Mouse (Mus musculus) Patski (cell line): ENCODE measurements at regions not wholly inside any gene's neighbourhood (a gene's known extent, or its start where the extent isn't known, plus 50 kb on each side); places are given as distances from the start of the nearest gene placed in this dataset.

Experiments used
- ATAC-seq: fragments of 100-300 bp; one replicate; pipeline ENCODE4 v1.8.0; 2021
- CTCF ChIA-PET: fragments of 350-600 bp; sonication (Branson Sonifier 250); formaldehyde crosslinking; loops from one replicate; lab custom pipeline; 2022; ENCODE audit warnings: inconsistent platforms; lab: Charles Lee
- POLR2A ChIA-PET: fragments of 350-600 bp; sonication (Branson Sonifier 250); formaldehyde crosslinking; loops from one replicate; lab custom pipeline; 2022; ENCODE audit warnings: antibody characterized with exemption, inconsistent platforms; lab: Charles Lee
- DNase-seq: peaks from one replicate; pipeline ENCODE4 v3.0.0-alpha.2; 2011; ENCODE audit warnings: low read depth, low spot score
- H3K27me3 ChIP-seq: fragments of 371-371 bp; one replicate; pipeline ENCODE4 v1.5.1; 2021
- CTCF ChIP-seq: fragments of 100-300 bp; IDR thresholded peaks from one replicate; pipeline ENCODE4 v1.5.1; 2021
- in situ Hi-C: fragments of 300-500 bp; cut with MboI; formaldehyde crosslinking; loops from 3 replicates; pipeline ENCODE4 v1.11.1; 2018; ENCODE audit warnings: low pct_unique_long_range_greater_than_20kb, mixed read lengths

GRCm38 (mm10) chr13:111984081-111984574 is 175.3 kb upstream of the Map3k1 start:
- no peaks in the 10 kb centered on the region for H3K27me3 ChIP-seq
- CTCF ChIA-PET = no interaction called here
- TF ChIP-seq CTCF = no peak
- ATAC-seq (no peak), DNase-seq (no peak)
- in situ Hi-C loops = no loop called here
- POLR2A ChIA-PET = no interaction called here

DNA sequence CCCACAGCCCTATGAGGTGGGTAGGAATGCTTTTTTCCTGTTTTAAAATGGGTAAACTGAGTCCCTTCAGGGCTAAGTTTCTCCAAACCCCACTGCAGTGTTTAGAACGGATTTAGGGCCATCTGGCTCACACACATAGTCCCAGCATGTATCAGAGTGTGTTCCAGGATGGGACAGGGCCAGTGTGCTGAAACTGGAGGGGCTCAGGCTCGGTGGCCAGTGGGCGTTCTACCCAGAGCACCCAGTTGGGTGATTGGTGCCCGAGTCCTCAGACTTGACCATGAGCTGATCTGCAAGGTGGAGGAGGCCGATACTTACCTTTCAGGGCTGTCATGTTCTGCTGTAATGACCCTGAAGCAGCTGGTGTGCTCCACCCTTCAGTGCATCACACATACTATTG is 176.6 kb upstream of the Map3k1 start:
- no peaks in the 10 kb centered on the region for H3K27me3 ChIP-seq
- ChIA-PET CTCF (no interaction called here), POLR2A (no interaction called here)
- ATAC-seq (no peak), DNase-seq (no peak)
- in situ Hi-C loops = no loop called here
- TF ChIP-seq CTCF = no peak

DNA sequence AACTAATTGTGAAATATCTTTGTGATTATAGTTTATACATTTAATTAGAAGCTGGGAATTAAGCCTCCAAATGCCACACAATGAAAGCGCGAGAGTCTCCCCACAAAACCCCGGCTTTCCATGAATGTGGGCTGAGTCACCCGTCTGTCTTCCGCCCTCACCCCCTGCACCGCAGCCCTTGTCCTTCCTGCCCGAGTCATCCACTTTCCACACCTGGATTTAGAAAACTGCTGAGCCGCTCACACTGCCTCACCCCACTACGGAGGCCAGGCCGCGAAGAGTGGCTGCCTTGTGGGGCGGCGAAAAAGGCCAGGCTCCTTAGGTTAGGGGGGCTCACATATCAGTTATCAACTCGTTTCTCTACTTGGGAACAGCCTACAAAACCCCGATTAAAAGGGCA is 177.9 kb upstream of the Map3k1 start:
- TF ChIP-seq CTCF = no peak
- ATAC-seq (no peak), DNase-seq (no peak)
- in situ Hi-C loops = no loop called here
- POLR2A ChIA-PET = no interaction called here
- CTCF ChIA-PET = interaction anchor here (0.6 kb wide), 1 partner anchor 183 kb away, joined by 3 read pairs; no protein-coding TSS in a partner anchor
- H3K27me3 ChIP-seq = no peaks in the 10 kb centered on the region

- ChIA-PET POLR2A (no interaction called here), CTCF (no interaction called here)
- DNase-seq = no peak
- TF ChIP-seq CTCF = no peak
- in situ Hi-C loops = no loop called here
- H3K27me3 ChIP-seq = no peaks in the 10 kb centered on the region
- ATAC-seq = no peak
These were observed 178.6 kb upstream of the Map3k1 start for GRCm38 (mm10) chr13:111987420-111987819.

DNA sequence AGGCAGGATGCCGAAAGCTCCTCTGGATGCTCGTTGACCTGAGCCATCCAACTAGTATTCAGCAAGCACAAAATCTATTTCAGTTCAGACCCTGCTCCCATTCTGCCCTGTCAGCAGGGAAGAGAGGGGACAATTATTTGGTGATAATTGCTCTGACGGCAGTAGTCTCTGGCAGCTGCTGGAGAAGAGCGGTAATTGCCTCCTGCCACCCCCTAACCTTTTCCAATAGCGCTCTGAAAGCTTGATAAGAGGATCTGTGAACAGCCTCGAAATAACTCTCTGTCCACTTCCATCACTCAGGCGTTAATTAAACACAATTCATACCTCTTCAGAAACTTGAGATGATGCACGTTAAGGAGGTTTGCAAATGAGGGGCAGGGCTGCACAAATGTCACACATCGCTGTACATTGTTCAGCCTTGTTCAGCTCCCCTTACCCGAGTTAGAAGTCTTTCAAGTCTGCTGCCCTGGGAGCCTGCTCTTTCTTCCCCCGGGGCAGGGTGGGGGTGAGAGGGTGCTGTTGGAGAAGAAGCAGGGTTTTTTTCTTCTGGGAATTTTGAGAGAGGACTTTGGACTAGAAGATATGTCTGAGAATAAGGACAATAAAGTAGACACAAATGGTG is 182.2 kb upstream of the Map3k1 start:
- no peak for ATAC-seq
- no peak for DNase-seq
- TF ChIP-seq CTCF = no peak
- in situ Hi-C loops = no loop called here
- ChIA-PET POLR2A (interaction anchor here (0.6 kb wide), 1 partner anchor 22 kb away, joined by 13 read pairs; no protein-coding TSS in a partner anchor), CTCF (no interaction called here)
- no peaks in the 10 kb centered on the region for H3K27me3 ChIP-seq

DNA sequence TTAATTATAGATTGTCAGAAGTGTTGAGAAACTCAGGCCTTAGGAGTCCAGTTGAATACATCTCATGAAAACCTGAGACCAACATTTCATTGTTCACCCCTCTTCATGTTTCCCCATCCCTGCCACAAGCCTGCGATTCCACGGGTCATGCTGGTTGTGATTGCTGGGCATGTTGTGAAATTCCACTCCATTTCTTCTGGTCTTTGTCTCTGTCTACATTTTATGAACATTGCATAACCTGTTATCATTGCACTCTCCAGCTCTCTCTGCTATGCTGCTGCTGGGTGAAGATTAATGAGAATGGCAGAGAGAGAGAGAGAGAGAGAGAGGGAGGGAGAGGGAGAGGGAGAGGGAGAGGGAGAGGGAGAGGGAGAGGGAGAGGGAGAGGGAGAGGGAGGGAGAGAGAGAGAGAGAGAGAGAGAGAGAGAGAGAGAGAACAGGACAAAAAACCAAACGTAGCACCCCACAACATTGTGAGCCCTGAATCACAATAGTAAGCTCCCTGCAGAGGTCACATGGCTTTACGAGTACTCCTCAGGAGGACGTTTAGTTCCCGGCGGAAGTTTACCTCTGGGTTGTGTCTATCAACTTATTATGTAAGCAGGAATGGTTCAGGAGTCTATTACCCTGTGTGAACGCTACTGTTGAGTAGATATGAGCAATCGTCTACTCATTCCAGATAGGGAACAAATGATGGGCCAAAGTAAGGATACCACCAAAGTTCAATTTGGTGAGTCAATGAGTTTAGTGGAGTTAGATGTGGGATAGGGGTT is 183.5 kb upstream of the Map3k1 start:
- CTCF ChIA-PET = interaction anchor here (1.0 kb wide), 1 partner anchor 9 kb away, joined by 4 read pairs; no protein-coding TSS in a partner anchor
- ATAC-seq = no peak
- in situ Hi-C loops = no loop called here
- H3K27me3 ChIP-seq = no peaks in the 10 kb centered on the region
- POLR2A ChIA-PET = no interaction called here
- no peak for DNase-seq
- TF ChIP-seq CTCF = no peak

DNA sequence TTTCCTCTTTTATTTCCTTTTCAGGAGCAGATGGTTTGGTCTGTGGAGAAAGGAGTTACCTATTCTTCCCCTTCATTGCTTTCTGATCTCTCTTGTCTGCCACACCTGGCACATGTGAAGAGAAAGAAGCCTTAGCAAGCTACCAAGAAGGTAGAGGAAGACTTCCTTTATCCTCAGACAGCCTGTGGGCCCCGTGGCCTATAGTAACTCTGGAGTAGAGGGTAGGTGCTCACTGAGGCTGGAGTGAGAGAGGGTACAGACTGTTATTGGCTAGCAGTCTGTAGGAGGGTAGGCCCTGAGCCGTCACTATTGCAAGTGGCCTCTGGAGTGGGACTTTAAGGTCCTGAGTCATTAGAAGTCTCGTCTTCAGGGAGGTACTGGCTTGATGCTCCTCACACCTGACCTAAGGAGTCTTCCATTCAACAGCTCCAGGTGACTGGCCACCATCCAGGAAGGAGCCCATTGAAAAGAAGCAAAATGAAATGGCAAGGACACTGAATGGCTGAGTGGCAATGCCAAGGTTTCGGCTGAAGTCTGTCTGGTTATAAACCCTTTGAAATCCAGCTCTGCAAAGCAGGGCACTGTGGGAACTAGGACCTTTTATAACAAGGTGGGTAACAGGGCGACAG is 186.2 kb upstream of the Map3k1 start:
- no peak for DNase-seq
- no peak for TF ChIP-seq CTCF
- POLR2A ChIA-PET = no interaction called here
- in situ Hi-C loops = no loop called here
- CTCF ChIA-PET = interaction anchor here (0.6 kb wide), 1 partner anchor 9 kb away, joined by 3 read pairs; no protein-coding TSS in a partner anchor
- no peaks in the 10 kb centered on the region for H3K27me3 ChIP-seq
- ATAC-seq = no peak

DNA sequence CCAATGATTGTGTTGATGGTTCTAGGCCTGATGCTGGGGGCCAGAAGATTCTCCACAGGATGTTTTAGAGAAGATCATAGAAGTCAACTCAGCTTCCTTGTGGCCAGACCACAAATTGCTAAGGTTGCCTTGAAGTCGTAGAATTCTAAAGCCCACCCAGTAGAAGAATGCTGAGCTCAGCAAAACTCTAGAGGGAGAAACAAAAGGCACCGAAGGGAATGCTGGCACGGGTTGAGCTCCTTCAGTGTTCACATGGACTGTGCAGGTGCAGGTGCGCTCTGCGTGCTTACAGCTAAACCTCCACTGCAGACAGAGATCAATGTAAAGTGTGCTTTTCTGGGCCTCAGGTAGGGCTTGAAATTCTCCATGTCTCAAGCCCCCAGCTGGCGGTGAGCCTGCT is 186.9 kb upstream of the Map3k1 start:
- in situ Hi-C loops = no loop called here
- no peak for DNase-seq
- no peak for ATAC-seq
- TF ChIP-seq CTCF = no peak
- POLR2A ChIA-PET = no interaction called here
- CTCF ChIA-PET = interaction anchor here (0.6 kb wide), 1 partner anchor 8 kb away, joined by 3 read pairs; no protein-coding TSS in a partner anchor
- no peaks in the 10 kb centered on the region for H3K27me3 ChIP-seq

- H3K27me3 ChIP-seq = no peaks in the 10 kb centered on the region
- POLR2A ChIA-PET = interaction anchor here (1.2 kb wide), 1 partner anchor 39 kb away, joined by 4 read pairs; no protein-coding TSS in a partner anchor
- TF ChIP-seq CTCF = no peak
- CTCF ChIA-PET = no interaction called here
- ATAC-seq (no peak), DNase-seq (no peak)
- in situ Hi-C loops = no loop called here
These were observed 188.1 kb upstream of the Map3k1 start for GRCm38 (mm10) chr13:111996910-111997309.

- in situ Hi-C loops = no loop called here
- no peak for ATAC-seq
These were observed 189.5 kb upstream of the Map3k1 start for GRCm38 (mm10) chr13:111997980-111998945.

More at GRCm38 (mm10) chr13:111997980-111998945, 189.5 kb upstream of the Map3k1 start:
- ChIA-PET CTCF (no interaction called here), POLR2A (interaction anchor here (1.2 kb wide), 1 partner anchor 37 kb away, joined by 4 read pairs; no protein-coding TSS in a partner anchor)
- no peak for DNase-seq
- H3K27me3 ChIP-seq = no peaks in the 10 kb centered on the region
- no peak for TF ChIP-seq CTCF
